Mouse (Mus musculus) CH12.LX (cell line): ENCODE results near the gene Mmp23. TPM values are rescaled to one million over a fixed set of nuclear protein-coding genes. Genes with fewer than 3 reads are reported as not detected.
A peak's percentile ranks its signal among the peaks of the same experiment; 100 is the strongest.

Experiments
- DNase-seq: peaks from one replicate; pipeline ENCODE4 v3.0.0-alpha.2; 2013; ENCODE audit errors: extremely low read depth
- H3K27ac ChIP-seq: 2 replicates; pipeline ENCODE4 v1.5.1; 2012; ENCODE audit warnings: low read depth, mild to moderate bottlenecking, control low read depth, moderate library complexity; ENCODE audit not compliant: insufficient read depth
- H3K27me3 ChIP-seq: replicated peaks from 2 replicates; pipeline ENCODE3; 2012; ENCODE audit warnings: inconsistent platforms
- H3K36me3 ChIP-seq, 2 experiments: replicated peaks in 1 of 2; 2 replicates each; pipeline versions ENCODE3 to v1.6.1; 2012; ENCODE audit warnings: inconsistent platforms in 1 of 2, low read length in 1 of 2, mild to moderate bottlenecking in 1 of 2, mixed read lengths in 1 of 2, moderate library complexity in 1 of 2; ENCODE audit not compliant: control insufficient read depth in 1 of 2, insufficient read depth in 1 of 2
- H3K4me1 ChIP-seq, 2 experiments: 2 replicates each; pipeline ENCODE4 v1.6.1; 2012; ENCODE audit warnings: inconsistent platforms in 1 of 2, moderate library complexity in 1 of 2; ENCODE audit not compliant: insufficient read depth in 2 of 2, control insufficient read depth in 1 of 2
- H3K4me2 ChIP-seq: 2 replicates; pipeline ENCODE4 v1.6.1; 2012; ENCODE audit warnings: low read depth, mild to moderate bottlenecking, control low read depth; ENCODE audit not compliant: poor library complexity, insufficient read depth, severe bottlenecking
- H3K4me3 ChIP-seq, 3 experiments: fragments of 150-350 bp in 1 of 3; sonication (generic) in 1 of 3; replicated peaks in 1 of 3; 2 replicates each; pipeline versions ENCODE3 to v1.5.1; 2011 to 2012; ENCODE audit warnings: low read depth in 2 of 3, low read length in 2 of 3, mild to moderate bottlenecking in 2 of 3, moderate library complexity in 2 of 3, control low read depth in 1 of 3, improper control_type of control experiment in 1 of 3, inconsistent platforms in 1 of 3, mixed read lengths in 1 of 3; ENCODE audit not compliant: poor library complexity in 1 of 3
- H3K79me2 ChIP-seq: replicated peaks from 2 replicates; pipeline ENCODE4 v1.6.1; 2012; ENCODE audit warnings: mild to moderate bottlenecking, moderate library complexity; ENCODE audit not compliant: control insufficient read depth, poor library complexity, insufficient read depth, severe bottlenecking; ENCODE audit errors: extremely low read depth
- H3K9ac ChIP-seq: 2 replicates; pipeline ENCODE4 v1.6.1; 2012; ENCODE audit warnings: low read depth, mild to moderate bottlenecking, control low read depth, moderate library complexity; ENCODE audit not compliant: insufficient read depth
- H3K9me3 ChIP-seq: replicated peaks from 2 replicates; pipeline ENCODE3; 2012; ENCODE audit warnings: low read length, inconsistent platforms, mixed read lengths
- BHLHE40 ChIP-seq: IDR thresholded peaks from 2 replicates; pipeline ENCODE4 v1.6.1; 2011; ENCODE audit warnings: mild to moderate bottlenecking, low read depth, low read length, improper control_type of control experiment
- CHD1 ChIP-seq: IDR thresholded peaks from 2 replicates; pipeline ENCODE4 v1.6.1; 2012; ENCODE audit warnings: low read depth, low read length, improper control_type of control experiment, inconsistent platforms
- CHD2 ChIP-seq: IDR thresholded peaks from 2 replicates; pipeline ENCODE4 v1.6.1; 2011; ENCODE audit warnings: low read length, improper control_type of control experiment
- E2F4 ChIP-seq: IDR thresholded peaks from 2 replicates; pipeline ENCODE4 v1.6.1; 2011; ENCODE audit warnings: low read depth, low read length, improper control_type of control experiment; ENCODE audit not compliant: insufficient replicate concordance
- ELF1 ChIP-seq: IDR thresholded peaks from 2 replicates; pipeline ENCODE4 v1.6.1; 2014; ENCODE audit warnings: low read depth, mild to moderate bottlenecking, inconsistent platforms, low read length, improper control_type of control experiment
- EP300 ChIP-seq: IDR thresholded peaks from 2 replicates; pipeline ENCODE4 v1.6.1; 2011; ENCODE audit warnings: low read length, improper control_type of control experiment
- ETS1 ChIP-seq: conservative IDR thresholded peaks from 2 replicates; pipeline ENCODE4 v1.6.1; 2012; ENCODE audit warnings: low read depth, mild to moderate bottlenecking, inconsistent platforms, low read length, improper control_type of control experiment, moderate library complexity
- HCFC1 ChIP-seq: IDR thresholded peaks from 2 replicates; pipeline ENCODE4 v1.6.1; 2012; ENCODE audit warnings: low read depth, mild to moderate bottlenecking, inconsistent platforms, low read length, improper control_type of control experiment
- IRF4 ChIP-seq: IDR thresholded peaks from 2 replicates; pipeline ENCODE4 v1.6.1; 2014; ENCODE audit warnings: low read depth, mild to moderate bottlenecking, inconsistent platforms, low read length, improper control_type of control experiment
- JUN ChIP-seq: IDR thresholded peaks from 2 replicates; pipeline ENCODE4 v1.6.1; 2011; ENCODE audit warnings: low read depth, mild to moderate bottlenecking, low read length, improper control_type of control experiment, moderate library complexity; ENCODE audit not compliant: insufficient read depth
- KAT2A ChIP-seq: IDR thresholded peaks from 2 replicates; pipeline ENCODE4 v1.6.1; 2012; ENCODE audit warnings: low read length, improper control_type of control experiment, inconsistent platforms; ENCODE audit not compliant: insufficient replicate concordance
- MAFK ChIP-seq: IDR thresholded peaks from 2 replicates; pipeline ENCODE4 v1.6.1; 2011; ENCODE audit warnings: low read length, improper control_type of control experiment; ENCODE audit not compliant: insufficient replicate concordance
- MAX ChIP-seq: IDR thresholded peaks from 2 replicates; pipeline ENCODE4 v1.6.1; 2011; ENCODE audit warnings: low read length, improper control_type of control experiment
- MAZ ChIP-seq: IDR thresholded peaks from 2 replicates; pipeline ENCODE4 v1.6.1; 2012; ENCODE audit warnings: low read depth, mild to moderate bottlenecking, inconsistent platforms, low read length, improper control_type of control experiment, moderate library complexity
- MXI1 ChIP-seq: IDR thresholded peaks from 2 replicates; pipeline ENCODE4 v1.6.1; 2011; ENCODE audit warnings: mild to moderate bottlenecking, low read depth, low read length, improper control_type of control experiment
- MYC ChIP-seq: IDR thresholded peaks from 2 replicates; pipeline ENCODE4 v1.6.1; 2011; ENCODE audit warnings: low read depth, mild to moderate bottlenecking, improper control_type of control experiment, low read length
- NELFE ChIP-seq: IDR thresholded peaks from 2 replicates; pipeline ENCODE4 v1.6.1; 2011; ENCODE audit warnings: low read depth, low read length, improper control_type of control experiment
- NRF1 ChIP-seq: IDR thresholded peaks from 2 replicates; pipeline ENCODE4 v1.6.1; 2014; ENCODE audit warnings: low read depth, mild to moderate bottlenecking, inconsistent platforms, low read length, improper control_type of control experiment, moderate library complexity
- PAX5 ChIP-seq: IDR thresholded peaks from 2 replicates; pipeline ENCODE4 v1.6.1; 2012; ENCODE audit warnings: low read length, inconsistent platforms, mixed read lengths
- POLR2A ChIP-seq: IDR thresholded peaks from 2 replicates; pipeline ENCODE4 v1.6.1; 2011; ENCODE audit warnings: low read depth, mild to moderate bottlenecking, improper control_type of control experiment, low read length
- SIN3A ChIP-seq: IDR thresholded peaks from 2 replicates; pipeline ENCODE4 v1.6.1; 2012; ENCODE audit warnings: low read length, improper control_type of control experiment, inconsistent platforms
- TCF12 ChIP-seq: IDR thresholded peaks from 2 replicates; pipeline ENCODE4 v1.6.1; 2014; ENCODE audit warnings: low read depth, mild to moderate bottlenecking, inconsistent platforms, low read length, improper control_type of control experiment
- USF1 ChIP-seq: IDR thresholded peaks from 2 replicates; pipeline ENCODE4 v1.6.1; 2014; ENCODE audit warnings: low read depth, mild to moderate bottlenecking, inconsistent platforms, low read length, improper control_type of control experiment
- ZC3H11A ChIP-seq: IDR thresholded peaks from 2 replicates; pipeline ENCODE4 v1.6.1; 2012; ENCODE audit warnings: low read depth, mild to moderate bottlenecking, inconsistent platforms, low read length, improper control_type of control experiment
- ZKSCAN1 ChIP-seq: IDR thresholded peaks from 2 replicates; pipeline ENCODE4 v1.6.1; 2012; ENCODE audit warnings: low read depth, inconsistent platforms, low read length, improper control_type of control experiment, borderline replicate concordance
- dilution Hi-C: fragments of 300-500 bp; cut with MboI; formaldehyde crosslinking; loops from 2 replicates; pipeline ENCODE4 v1.14.3; 2020; ENCODE audit warnings: low sequenced_read_pairs; ENCODE audit not compliant: extremely low pct_unique_long_range_greater_than_20kb, extremely low pct_ligation_motif_present
- in situ Hi-C: fragments of 300-500 bp; cut with MboI; formaldehyde crosslinking; loops from 3 replicates; pipeline ENCODE4 v1.14.3; 2019; ENCODE audit warnings: low sequenced_read_pairs, low pct_ligation_motif_present, low pct_unique_long_range_greater_than_20kb, mixed read lengths
- polyA plus RNA-seq: library from polyadenylated mRNA; unstranded; fragments of >175 nt; gene quantifications from 2 replicates; pipeline ENCODE4 v1.2.1, GENCODE M21; 2012; ENCODE audit warnings: low read depth; ENCODE audit not compliant: insufficient read length
- total RNA-seq, 2 experiments: library from RNA; depleted of rRNA; stranded (reverse); fragments of 300-350 nt in 1 of 2; fragments of >200 nt in 1 of 2; gene quantifications; 2 replicates each; pipeline ENCODE4 v1.2.3; 2012 to 2014

Mmp23 gene
- total and polyA plus RNA-seq, 3 experiments, result 1.1 to 7.9 (median 2.0) TPM

DNA sequence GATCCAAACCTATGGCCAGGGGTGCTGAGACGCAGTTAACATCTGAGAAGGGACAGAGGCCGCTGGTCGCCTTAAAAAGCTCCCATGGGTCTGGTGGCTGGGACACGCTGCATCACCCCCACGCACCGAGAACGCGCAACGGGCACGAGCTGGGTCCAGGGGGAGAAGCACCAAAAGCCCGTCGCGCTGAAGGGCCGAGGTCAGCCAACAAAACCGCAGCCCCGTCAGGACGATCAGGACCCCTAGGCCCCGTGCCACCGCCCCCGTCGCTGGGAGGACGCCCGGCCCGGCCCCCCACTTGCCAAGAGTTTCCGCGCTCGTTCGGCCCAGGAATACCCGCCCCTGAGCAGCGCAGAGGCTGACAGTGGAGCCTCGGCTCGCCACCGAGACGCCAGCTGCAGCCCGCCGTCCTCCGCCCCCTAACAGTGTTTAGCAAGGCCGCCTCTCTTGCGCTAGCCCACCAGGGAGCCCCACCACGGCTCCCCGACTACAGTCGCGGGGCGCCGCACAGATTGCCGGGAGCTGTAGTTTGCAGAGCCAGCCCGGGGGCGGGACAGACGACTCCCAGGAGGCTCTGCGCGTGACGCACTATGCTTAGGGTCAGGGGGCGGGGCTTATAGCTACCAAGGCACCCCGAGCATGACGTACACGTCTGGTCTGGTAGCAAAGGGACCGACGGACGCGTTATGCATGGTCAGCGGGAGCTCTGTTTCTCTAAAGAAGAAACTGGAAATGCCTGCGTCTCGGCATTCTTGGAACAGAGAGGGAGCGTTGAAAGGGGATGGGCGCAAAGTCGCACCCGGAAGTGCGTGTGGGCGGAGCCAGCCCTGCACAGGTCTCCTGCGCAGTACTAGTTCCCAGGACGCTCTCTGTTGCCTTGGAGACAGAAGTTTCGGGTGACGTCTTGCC, 15.8 kb upstream of the Mmp23 start, which contains the start of gene Mib2:
Gene Mib2, minus strand, starts transcription at position 510 of the 909 bp plus-strand sequence.
- Histone ChIP-seq H3K9me3 (no peaks in the 10 kb centered on the region), H3K27me3 (no peaks in the 10 kb centered on the region), H3K4me2 (peak within 1 kb of the TSS; percentile 97), H3K27ac (peak within 1 kb of the TSS; percentile 42; the same call in 1 of the 2 replicates), H3K9ac (peak within 1 kb of the TSS; percentile 67), H3K4me1 (peaks cover 3 to 25% of the 10 kb centered on the region in 2 experiments), H3K4me3 (peak within 1 kb of the TSS; percentile 85 to 94 (median 93)), H3K79me2 (no peaks in the 10 kb centered on the region), H3K36me3 (peaks cover 23 to 34% of the 10 kb centered on the region in 2 experiments)
- dilution Hi-C loops, result no loop called here
- peak; percentile 51; the same call in 1 of the 2 replicates for TF ChIP-seq POLR2A
- peak; percentile 33; the same call in 1 of the 2 replicates for TF ChIP-seq JUN
- TF ChIP-seq CHD1, result no peak
- peak; percentile 34; the same call in 1 of the 2 replicates for TF ChIP-seq USF1
- peak; percentile 98 for TF ChIP-seq SIN3A
- no peak for TF ChIP-seq MAX
- TF ChIP-seq ZKSCAN1, result no peak
- no peak for TF ChIP-seq NELFE
- 0 out of 2 replicates have a peak, but pooled peaks have one; percentile 31 for TF ChIP-seq MAZ
- TF ChIP-seq IRF4, result peak; percentile 85
- TF ChIP-seq EP300, result no peak
- TF ChIP-seq TCF12, result peak; percentile 27; the same call in 1 of the 2 replicates
- TF ChIP-seq KAT2A, result peak; percentile 85; the same call in 1 of the 2 replicates
- TF ChIP-seq HCFC1, result peak; percentile 93
- TF ChIP-seq PAX5, result no peak
- TF ChIP-seq ELF1, result peak; percentile 100
- TF ChIP-seq ETS1, result peak; percentile 32; the same call in 1 of the 2 replicates
- no peak for TF ChIP-seq E2F4
- no peak for TF ChIP-seq MYC
- TF ChIP-seq MAFK, result no peak
- TF ChIP-seq MXI1, result peak; percentile 97
- peak; percentile 46; the same call in 1 of the 2 replicates for TF ChIP-seq BHLHE40
- TF ChIP-seq CHD2, result peak; percentile 66; the same call in 1 of the 2 replicates
- no peak for TF ChIP-seq ZC3H11A
- peak; percentile 87 for TF ChIP-seq NRF1
- peak; percentile 95 for DNase-seq
- in situ Hi-C loops, result no loop called here
